Mouse (Mus musculus): ENCODE measurements around the gene Pbx1.

Pbx1 gene

GRCm38 (mm10) chr1:168268224-168268623 lies 163.8 kb downstream of the Pbx1 start:
- DNase-seq (ENCODE audit: low spot score), result no peak

GRCm38 (mm10) chr1:168265594-168266390 lies 166.3 kb downstream of the Pbx1 start:
- DNase-seq (ENCODE audit: low spot score), result no peak

- DNase-seq (ENCODE audit: low spot score), result no peak
Measured at GRCm38 (mm10) chr1:168265090-168265489, 167.0 kb downstream of the Pbx1 start.

GRCm38 (mm10) chr1:168260391-168260790 lies 171.7 kb downstream of the Pbx1 start:
- DNase-seq (ENCODE audit: low spot score), result no peak

- DNase-seq (ENCODE audit: low spot score), result no peak
Measured at GRCm38 (mm10) chr1:168258856-168259255, 173.2 kb downstream of the Pbx1 start.

DNA sequence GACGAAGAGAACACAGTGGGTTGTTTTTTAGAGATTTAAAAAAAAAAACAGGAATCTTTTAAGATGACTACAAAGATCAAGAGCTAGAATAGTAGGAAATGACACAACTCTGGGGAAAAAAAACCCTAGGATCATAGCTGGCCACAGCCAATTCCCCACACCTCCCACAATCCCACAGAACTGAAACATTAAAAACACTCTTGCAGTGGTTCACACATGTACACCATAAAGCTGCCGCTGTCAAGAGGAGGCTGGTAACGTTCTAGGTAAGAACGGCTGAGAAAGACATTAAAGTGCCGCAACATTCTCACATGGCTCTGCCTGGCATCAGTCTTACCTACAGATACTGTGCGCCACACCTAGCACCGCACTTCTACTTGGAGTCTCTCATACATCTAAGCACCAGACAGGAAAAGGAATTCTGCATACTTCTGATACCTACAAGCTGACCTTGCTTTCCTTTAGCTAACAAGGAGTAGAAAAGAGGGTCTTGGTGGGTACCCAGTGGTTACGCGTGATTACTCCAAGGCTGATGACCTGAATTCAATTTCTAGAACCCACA lies 176.6 kb downstream of the Pbx1 start:
- DNase-seq (ENCODE audit: low spot score), result no peak

DNA sequence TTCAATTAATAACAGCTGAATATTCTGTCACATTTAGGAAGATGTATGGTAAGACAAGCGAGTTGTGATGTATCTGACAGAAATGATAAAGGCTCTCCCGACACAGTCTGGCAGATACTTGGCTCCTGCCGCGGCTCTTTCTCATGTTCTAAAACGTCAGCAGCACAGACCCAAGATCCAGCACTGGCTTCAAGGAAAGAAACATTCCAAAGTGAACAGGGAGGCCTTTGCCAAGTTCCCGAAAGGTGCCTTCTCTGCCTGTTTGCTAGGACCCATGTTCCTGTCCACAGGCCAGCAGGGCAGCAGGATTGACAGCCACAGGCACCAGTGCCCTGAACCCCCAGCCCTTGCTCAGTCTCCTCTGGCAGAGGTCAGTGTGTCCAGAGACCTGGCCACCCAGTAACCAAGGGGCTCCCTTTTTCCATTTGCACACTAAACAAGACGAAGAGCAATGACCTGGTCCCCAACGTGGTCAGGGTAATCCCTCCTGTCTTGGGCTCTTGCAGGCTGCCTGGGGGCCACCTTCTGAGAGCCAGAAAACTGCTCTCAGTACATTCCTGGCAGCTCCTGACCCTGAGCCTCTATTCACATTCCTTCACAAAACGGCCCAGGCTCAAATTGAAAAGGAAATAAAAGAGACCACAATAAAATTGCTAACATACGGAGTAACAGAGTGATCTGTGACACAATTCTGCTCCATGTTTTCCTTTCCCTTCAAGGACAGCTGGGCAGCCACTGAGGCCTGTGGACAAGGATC lies 184.9 kb downstream of the Pbx1 start:
- no peak for DNase-seq (ENCODE audit: low spot score)

GRCm38 (mm10) chr1:168245539-168245938 lies 186.5 kb downstream of the Pbx1 start:
- no peak for DNase-seq (ENCODE audit: low spot score)

DNA sequence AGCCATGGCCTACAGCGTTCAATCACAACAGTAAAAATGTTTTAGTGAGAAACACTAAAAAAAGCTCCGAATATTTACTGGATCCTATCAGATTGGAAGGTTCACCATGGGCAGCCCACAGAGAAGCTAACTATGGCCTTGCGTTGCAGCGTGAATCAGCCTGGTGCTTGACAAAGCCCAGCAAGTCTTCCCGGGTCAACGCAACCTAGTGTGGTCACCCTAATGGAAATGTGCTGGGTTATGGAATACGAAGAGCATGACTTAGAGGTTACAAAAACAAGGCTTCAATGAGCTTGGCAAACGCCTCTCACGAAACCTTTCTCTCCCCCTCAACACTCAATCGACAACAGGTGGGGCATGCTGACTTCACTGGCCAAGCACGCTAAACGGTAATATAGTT lies 188.3 kb downstream of the Pbx1 start:
- DNase-seq (ENCODE audit: low spot score), result no peak

- DNase-seq (ENCODE audit: low spot score), result no peak
Measured at GRCm38 (mm10) chr1:168243068-168243467, 189.0 kb downstream of the Pbx1 start.

DNA sequence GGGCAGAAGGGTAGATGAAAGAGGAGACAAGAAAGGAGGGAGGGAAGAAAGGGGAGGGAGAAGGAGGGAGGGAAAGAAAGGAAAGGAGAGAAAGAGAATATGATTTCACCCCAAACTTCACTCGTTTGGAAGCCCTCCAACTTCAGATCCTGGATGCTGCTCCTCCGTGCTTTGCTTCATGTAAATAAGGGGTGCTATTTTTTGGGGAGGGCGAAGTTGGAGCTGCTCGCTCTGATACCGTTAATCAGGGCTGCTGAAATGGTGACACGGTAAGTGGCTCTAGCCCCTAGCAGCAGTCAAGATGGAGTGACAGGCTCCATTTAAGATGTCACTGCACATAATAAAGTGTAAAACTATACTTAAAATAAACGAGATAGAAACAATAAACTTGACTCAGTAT lies 190.8 kb downstream of the Pbx1 start:
- DNase-seq (ENCODE audit: low spot score), result no peak

DNA sequence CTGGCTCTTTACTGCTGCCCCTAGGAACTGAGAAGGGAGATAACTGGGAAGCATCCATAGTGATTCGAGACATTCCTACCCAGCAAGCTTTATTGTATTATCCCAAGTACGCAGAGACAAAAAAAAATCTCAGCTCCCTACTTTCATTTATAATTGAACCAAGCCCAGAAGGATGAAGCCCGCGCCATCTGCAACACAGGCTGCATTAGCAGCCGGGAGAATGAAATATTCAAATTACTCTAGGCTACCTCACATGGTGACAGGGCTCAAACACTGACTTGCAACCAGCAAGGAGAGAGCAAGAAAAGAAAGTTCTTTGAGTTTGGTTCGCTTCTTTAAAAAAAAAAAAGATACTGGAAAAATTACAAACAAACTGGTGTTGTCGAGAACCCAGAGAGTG lies 191.2 kb downstream of the Pbx1 start:
- DNase-seq (ENCODE audit: low spot score), result peak; percentile 70

GRCm38 (mm10) chr1:168240386-168240785 lies 191.7 kb downstream of the Pbx1 start:
- no peak for DNase-seq (ENCODE audit: low spot score)

GRCm38 (mm10) chr1:168236101-168236500 lies 196.0 kb downstream of the Pbx1 start:
- DNase-seq (ENCODE audit: low spot score), result no peak

DNA sequence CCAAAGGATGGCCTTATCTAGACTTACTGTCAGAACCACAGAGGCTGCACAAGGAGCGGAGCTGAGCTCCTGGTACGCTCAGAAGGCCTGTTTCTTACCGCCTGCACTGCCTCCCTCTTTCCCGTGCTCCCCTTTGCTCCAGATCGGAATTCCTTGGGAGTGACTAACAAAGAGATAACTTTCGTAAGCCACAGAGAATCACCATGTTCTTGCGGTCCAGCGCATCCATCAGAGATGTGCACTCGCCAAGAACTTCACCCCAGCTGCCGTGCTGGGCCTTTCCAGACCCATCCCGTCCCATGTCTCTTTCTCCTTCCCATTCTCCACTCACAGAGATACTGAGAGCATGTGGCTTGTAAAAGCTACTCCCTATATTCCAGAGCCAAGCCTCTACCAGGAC lies 197.7 kb downstream of the Pbx1 start:
- no peak for DNase-seq (ENCODE audit: low spot score)

- DNase-seq (ENCODE audit: low spot score), result no peak
Measured at GRCm38 (mm10) chr1:168233182-168233581, 198.9 kb downstream of the Pbx1 start.

- DNase-seq (ENCODE audit: low spot score), result no peak
Measured at GRCm38 (mm10) chr1:168231548-168232429, 200.3 kb downstream of the Pbx1 start.

DNA sequence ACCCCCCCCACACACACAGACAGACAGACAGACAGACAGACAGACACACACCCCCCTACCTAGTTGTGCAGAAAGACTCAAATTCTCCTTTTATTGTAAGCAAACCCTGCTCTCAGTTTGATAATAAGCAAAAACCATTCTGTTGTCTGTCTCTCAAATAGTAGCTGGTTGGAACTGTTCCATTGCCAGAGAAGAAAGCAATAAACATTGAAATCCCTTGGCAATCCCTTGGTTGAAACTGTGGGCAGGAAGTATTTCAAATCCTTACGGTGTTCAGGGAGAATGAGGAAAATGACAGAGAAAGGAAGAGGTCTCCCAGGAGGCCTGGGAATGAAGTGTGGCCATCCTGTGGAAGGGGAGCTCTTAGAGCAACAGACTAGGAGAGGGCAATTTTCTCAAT lies 201.2 kb downstream of the Pbx1 start:
- DNase-seq (ENCODE audit: low spot score), result no peak

DNA sequence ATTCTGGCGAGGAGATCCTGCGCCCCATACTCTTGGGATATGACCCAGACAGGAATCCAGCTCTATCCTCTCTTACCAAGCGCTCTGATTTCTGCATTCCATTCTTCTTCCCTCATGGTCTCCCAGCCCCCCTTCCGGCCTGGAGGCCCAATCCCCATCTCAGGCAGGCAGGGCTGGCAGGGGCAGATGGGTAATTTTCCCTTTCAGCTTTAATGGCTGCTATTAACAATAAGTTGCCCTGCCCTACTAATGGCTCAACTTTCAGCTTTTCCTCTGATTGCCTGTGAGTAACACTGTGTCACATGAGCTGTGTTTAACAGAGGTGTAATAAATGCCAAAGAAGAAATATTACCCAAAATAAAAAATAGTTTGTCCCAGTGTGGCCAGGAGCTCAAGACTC lies 201.9 kb downstream of the Pbx1 start:
- DNase-seq (ENCODE audit: low spot score), result no peak

- DNase-seq (ENCODE audit: low spot score), result no peak
Measured at GRCm38 (mm10) chr1:168228756-168229526, 203.1 kb downstream of the Pbx1 start.

GRCm38 (mm10) chr1:168226150-168226549 lies 205.9 kb downstream of the Pbx1 start:
- DNase-seq (ENCODE audit: low spot score), result no peak

Data from layer of hippocampus, adult 11-12 months (tissue).